Mouse (Mus musculus): Measurements from ENCODE around the gene Cdk5rap2. TPM values are rescaled to one million over a fixed set of nuclear protein-coding genes. Genes with fewer than 3 reads are reported as not detected.

Gene Cdk5rap2
- total RNA-seq, 2 experiments from 2014 or later, result 5.4 to 5.7 TPM

DNA sequence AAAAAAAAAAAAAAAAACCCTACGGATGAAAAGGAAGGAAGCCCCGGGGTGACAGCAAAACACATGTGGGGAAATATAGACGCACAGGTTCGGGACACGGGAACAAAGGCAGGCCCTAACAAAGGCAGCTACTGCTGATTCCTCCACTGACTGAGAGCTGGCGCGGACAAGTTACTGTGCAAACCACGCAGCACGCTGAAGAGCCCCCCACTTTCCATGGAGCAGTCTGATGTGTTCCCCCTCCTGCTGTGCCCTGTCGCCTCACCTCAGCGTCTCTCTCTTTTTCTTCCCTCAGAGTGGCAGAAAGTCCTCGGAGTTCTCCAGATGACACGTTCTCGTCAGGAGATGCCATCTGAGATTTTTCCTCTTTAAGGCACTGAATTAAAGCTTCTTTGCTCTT, 55.8 kb downstream of the Cdk5rap2 start:
- DNase-seq, result no peak

DNA sequence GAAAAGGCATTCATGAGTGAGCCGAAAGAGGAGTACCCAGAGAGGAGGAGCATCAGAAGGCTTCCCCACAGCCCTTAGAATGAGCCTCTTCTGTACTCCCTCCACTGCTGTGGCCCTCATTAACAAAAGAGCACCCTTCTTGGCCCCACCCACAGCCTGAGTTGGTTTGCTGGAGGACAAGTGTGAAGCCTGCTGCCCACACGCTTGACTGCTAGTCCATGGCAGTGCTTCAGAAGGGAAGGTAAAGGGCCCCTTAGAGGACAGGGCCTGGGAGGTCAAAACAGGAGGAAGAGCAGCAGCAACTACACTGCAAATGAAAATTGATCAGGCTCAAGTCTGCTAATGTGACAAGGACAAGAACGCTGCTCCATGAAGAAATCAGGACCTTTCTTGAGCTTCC, 56.6 kb downstream of the Cdk5rap2 start:
- DNase-seq, result no peak

DNA sequence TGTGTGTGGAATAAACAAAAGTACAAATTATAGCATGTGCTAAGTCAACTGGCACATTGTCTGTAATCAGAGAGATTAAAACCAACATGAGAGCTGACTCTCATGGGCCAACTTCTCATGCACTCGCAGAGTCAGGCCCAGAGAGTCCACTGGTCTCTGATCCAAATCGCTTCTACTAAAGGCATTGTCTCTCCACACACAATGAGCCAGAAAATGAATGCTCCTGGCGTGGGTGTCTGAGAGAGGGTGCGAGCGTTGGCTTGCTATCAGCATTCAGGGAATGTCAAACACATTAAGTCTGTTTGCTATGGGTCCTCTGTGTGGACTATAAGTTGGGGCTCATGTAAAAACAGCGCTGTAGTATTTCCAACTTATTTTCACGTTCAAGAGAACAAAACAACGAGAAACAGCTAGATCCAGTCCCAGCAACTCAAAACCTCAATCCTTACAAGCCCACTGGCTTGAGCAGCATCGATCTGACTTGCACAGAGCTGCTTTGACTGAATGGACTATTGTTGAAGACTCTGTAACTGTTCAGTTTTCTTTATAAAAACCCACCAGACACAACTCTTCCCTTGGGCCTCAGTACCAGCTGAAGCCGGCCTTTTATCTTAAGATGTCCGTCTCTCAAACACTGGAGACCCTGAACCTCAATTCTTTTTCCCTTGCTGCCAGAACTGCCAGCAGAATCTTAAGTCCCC, 74.6 kb downstream of the Cdk5rap2 start:
- DNase-seq, result no peak

DNA sequence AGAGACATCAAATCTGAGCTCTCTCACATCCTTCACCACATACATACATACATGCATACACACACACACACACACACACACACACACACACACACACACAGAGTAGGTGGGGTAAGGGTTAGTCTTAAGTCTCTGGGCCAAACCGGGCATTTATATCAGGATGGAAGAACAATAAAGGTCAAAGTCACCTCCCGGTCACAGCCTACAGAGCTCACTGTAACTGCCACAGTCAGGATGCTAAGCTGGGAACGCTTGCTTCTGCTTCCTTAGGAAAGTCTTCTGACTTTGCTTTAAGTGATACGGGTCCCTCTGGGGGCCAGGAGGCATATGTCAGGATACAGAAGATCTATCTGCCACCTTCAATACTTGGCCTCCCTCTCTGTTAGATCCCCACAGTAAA, 75.2 kb downstream of the Cdk5rap2 start:
- DNase-seq, result no peak

DNA sequence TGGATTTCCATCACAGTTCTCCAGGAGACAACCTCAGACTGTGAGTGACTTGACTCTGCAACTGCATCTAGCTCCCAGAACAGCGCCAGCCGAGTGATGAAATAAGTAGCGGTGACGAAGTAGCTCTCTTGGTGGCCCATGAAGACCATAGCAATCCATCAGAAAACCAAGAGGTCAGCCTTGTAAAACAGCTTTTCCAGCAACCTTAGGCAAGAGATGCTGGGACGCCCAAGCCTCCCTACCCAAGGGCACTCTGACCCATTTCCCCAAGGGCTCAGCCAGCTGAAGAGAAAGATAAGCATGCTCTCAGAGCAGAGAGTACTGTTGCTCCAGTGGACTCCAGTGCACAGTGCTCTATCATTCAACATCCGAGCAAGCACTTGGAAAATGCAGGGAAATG, 77.3 kb downstream of the Cdk5rap2 start:
- no peak for DNase-seq

DNA sequence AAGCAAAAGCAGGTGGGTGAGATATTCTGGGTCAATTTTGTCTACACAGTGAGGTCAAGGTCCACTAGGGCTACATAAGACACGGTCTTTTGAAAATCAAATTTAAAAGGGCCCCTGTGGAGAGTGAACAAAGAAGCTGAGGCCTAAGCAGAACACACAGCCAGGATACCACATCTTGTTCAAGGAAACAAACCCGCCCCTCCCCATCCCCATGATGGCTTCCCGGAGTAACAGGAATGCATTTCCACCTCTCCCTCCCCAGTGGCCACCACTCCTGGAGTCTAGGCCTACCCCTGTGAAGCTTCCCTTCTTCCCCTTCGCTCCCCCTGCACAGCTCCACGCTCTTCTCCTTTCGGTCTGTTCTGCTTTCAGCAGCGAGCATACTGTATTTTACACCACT, 77.7 kb downstream of the Cdk5rap2 start:
- no peak for DNase-seq

GRCm38 (mm10) chr4:70331181-70331580, 79.1 kb downstream of the Cdk5rap2 start:
- DNase-seq, result no peak

DNA sequence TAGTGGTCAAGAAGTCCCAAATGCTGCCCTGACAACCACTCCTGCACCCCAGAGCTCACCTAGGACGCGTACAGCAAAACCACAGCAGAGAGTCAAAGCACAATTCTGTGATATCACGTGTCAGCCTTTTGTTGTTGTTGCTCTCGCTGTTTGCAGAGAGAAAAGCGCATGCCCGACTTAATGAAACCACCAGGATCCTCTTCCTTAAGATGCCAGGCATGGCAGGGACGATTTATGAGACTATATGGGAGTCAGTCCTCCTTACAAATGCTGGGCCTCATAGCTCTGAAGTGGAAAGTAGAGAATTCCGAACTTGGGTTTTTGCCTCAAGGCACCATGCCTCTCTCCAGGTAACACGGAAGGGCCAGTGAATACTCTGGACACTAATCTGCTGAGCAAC, 82.2 kb downstream of the Cdk5rap2 start:
- DNase-seq, result no peak

GRCm38 (mm10) chr4:70327436-70327835, 82.8 kb downstream of the Cdk5rap2 start:
- DNase-seq, result no peak

GRCm38 (mm10) chr4:70321586-70321985, 88.7 kb downstream of the Cdk5rap2 start:
- DNase-seq, result no peak

DNA sequence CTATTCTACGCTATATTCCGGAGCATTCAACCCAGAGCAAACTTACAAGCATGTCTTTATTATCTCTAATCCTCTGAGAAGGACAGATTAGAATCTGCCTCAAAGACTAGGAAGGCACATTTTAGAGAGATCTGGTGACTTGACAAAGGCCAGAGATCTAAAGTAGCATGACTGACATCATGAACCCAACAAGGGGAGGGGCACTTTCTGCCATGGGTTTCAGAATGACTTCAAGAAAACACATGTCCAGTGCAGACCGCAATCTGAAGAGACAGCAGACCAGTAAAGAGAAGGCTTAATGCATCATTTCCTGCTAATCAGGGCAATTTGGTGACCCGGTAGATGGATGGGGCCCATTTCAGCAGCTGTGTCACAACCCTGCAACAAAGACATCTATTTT, 98.1 kb downstream of the Cdk5rap2 start:
- DNase-seq, result no peak

GRCm38 (mm10) chr4:70311530-70311929, 98.7 kb downstream of the Cdk5rap2 start:
- DNase-seq, result no peak

- peak; percentile 33 for DNase-seq
Measured at GRCm38 (mm10) chr4:70307230-70307629, 103.0 kb downstream of the Cdk5rap2 start.

DNA sequence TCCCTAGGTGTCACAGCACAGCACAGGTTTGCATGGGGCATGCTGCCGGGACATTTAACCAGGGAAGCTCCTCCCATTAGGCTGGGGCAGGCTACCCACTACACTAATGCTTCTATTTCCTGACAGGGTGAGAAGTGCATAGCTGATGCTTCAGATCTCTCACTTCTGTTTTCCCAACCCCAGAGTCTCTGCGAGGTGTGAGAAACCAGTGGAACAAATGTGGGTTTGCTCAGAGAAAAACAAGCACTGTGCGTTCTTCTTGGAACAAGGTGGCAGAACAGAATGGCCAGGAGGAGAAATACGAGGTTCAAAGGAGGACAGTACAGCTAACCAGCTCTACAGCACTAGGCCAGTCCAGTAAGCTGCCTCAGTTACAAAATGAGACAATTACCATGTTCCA, 106.4 kb downstream of the Cdk5rap2 start:
- DNase-seq, result no peak

- no peak for DNase-seq
Measured at GRCm38 (mm10) chr4:70301187-70301586, 109.1 kb downstream of the Cdk5rap2 start.

DNA sequence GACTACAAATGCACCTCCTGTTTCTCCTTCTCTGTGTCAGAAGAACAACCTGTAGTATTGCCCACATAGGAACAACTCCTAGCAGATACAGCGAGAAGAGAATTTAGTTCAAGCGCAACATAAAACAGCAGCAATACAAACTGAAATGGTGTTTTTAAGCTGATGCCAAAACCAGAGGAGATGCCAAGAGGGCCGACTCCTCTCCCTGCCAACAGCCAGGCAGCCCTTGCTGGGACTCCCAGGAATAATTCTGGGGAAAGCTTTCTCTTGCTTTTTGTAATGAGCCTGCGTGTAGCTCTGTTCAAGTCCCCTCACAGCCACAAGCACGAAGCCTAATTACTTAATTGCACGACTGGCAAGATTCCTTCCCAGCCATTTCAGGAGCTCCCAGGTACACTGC, 120.9 kb downstream of the Cdk5rap2 start:
- DNase-seq, result no peak

DNA sequence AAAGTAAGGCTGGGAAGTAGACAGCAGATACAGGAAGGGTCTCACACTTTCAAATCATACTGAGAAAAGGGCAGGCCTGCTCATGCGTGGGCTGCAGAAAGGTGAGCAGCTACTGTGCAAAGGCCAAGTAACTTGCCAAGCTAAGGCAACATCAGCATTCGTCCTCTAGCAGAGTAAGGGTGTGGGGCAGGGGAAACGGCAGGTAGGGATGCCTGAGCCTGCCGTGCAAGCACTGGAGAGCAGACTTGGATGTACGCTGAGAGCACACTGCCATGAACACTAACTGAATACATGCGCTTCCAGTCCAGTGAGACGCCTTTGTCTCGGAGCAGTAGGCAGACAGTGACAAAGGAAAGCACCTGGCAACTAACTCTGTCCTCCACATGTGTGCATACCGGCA, 127.1 kb downstream of the Cdk5rap2 start:
- no peak for DNase-seq

DNA sequence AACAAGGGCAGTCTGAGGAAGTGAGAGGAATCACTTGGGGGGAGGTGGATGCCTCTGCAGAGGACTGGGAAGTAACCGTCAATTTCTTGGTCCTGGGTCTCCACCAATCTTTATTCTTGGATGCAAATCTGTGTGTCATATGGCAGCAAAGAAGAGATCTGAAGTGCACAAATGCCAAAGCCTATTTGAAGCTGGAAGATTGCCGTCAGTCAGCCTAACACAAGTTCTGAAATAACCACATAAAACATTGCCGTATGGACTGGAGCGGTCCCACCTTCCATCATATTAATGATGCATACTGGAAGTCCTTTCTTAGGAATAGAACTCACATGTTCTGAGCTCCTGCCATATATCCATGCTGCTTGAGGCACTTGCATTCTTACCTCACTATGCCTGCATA, 131.4 kb downstream of the Cdk5rap2 start:
- DNase-seq, result no peak

DNA sequence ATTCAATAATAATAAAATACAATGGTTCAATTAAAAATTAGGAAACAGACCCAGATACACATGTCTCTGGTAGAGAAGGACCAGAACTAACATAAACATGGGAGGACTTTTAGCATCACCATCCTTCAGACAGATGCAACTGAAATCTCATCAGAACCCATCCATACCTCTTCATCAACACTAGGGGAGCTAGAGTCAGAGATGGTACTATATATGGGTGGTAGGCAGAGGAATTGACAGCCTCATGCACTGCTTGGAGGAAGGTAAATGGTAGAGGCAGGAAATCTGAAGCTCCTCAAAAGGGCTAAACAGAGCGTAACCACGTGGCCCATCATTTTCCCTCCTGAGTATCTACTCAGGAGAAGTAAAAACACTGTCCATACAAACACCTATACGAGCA, 132.2 kb downstream of the Cdk5rap2 start:
- DNase-seq, result no peak

DNA sequence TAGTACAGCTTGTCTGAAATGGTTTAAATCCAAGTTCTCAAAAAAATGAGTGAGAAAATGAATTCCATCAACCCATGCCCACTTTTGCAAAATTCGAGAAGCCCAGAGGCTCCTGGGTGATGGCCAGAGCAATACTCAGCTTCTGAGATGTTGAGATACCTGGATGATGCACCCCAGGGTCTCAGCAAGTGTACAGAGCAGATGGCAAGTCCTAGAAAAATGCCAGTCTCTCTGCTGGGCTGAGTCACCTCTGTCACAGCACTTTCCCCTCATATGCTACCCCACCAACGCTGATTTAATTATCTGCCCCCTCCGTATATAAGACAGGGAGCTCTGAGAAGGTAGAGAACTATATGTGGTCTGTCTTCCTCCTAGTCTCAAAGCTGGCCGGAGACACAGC, 137.3 kb downstream of the Cdk5rap2 start:
- no peak for DNase-seq

DNA sequence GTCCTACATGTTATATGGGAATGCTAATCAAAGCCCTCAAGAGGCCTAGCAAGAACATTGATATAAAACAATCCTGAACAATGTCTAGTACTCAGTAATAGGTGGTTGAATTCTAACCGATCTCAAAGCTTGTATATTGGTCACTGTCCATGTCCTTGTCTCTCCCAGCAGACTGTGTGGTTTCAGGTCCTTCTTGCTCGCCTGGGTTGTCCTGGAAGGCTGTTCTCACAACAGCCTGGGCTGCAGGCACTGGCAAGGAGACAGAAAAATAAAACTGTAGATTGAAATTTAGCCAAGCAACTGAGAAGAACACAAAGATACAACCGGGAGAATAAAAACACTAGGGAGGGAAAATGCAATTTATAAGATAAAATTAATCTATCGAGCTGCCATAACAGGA, 137.7 kb downstream of the Cdk5rap2 start:
- DNase-seq, result no peak

DNA sequence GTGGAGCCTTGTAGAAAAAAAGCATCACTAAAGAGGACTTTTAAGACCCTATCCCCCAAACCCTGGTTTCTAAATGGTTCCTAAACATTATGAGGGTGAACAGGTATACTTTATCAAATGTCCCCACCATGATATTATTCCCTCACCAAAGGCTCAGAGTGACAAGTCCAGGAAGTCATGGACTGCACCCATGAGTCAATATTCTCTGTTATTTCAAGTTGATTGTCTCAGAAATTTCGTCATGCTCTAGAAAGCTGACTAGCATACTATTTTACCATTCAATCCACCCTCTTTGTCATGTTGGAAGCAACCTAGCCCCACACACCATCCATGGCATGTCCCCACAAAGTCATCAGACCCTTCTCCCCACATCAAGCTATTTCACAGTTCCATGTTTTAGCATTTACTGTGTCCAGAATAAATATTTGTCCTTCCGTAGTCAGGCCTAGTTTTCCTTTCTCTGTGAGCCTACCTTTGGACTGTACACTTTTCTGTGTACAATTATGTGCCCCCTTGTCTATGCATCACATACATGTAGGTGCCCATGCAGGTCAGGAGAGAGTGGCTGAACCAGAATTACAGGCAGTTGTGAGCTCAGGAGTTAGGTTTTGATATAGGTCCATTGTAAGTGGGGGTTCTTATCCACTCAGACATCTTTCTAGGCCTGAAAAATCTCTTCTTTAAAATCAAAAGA, 142.9 kb downstream of the Cdk5rap2 start:
- no peak for DNase-seq

- DNase-seq, result no peak
Measured at GRCm38 (mm10) chr4:70265248-70265647, 145.0 kb downstream of the Cdk5rap2 start.

DNA sequence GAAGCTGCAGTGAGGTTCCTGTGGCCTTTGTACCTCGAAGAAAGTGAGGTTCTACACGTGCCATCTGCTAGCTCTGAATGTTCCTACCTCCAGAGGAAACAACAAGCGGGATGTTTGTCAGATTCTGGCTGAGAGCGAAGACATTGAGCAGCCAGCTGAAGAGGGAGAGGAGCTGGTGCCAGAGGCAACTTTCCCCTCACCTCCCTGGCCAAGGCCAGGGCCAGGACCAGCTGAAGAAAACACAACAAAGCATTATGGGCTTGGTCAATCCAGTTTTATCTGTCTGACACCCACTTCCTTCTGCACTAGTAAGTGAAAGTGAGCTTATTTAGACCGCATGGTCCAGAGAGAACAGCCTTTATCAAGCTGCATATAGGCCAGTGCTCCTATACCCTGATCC, 147.4 kb downstream of the Cdk5rap2 start:
- no peak for DNase-seq

Measured in gastrocnemius, postnatal 25 days (tissue).